8 mouse cellular contexts compared by ENCODE assay signal in the genomic region with DNA sequence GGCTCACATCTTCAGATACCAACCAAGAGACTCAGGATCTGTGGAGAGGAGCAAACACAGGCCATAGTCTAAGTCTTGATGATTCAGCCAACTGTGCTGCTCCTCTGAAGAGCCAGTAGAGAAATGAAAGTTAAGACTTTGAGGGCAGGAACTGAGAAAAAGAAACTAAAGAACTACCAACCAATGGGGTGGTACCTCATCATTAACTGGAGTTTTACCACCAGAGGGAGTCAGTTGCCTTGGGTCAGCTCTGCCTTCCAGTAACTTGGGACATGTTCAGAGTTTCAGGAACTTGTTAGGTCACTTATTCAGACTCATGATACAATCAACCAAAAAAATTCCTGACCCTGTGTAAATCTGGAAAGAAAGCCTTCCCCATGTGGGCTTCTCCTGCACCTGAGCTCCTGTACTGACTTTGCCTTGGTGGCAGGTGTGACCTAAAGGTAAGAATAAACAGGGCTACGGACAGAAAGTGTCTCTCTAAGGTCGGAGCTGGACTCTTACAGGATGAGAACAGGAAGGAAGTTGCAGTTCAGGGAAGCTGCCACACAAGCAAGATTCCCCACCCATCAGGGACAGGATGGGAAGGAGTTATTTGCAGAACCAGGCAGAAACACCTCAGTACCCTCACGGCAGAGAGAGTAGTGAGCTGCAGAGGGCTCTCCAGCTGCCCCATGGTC. TPM values are rescaled to one million over a fixed set of nuclear protein-coding genes. Genes with fewer than 3 reads are reported as not detected.
DNase-seq lines count a peak whose midpoint lies in the region; ATAC-seq and TF ChIP-seq lines count a peak whose summit lies in the region.

A gene (minus strand): TSS at position 129 of the 680 bp plus-strand sequence.

- DNase-seq in liver, adult 2 months (ENCODE audit: extremely low read depth, low read depth, low spot score) = peak; percentile 64
- no peak for DNase-seq in liver
- DNase-seq in kidney, adult 9 months = peak; percentile 59
- no peak for DNase-seq in cerebellum, adult 9-11 months
- no peak for DNase-seq in urinary bladder, postnatal 25 days (ENCODE audit: low spot score)
- no peak for DNase-seq in ovary, adult 18-20 months (ENCODE audit: low spot score)

- WGBS in liver, adult 2 months = 44% methylated on average over 3 of the region's 3 CpGs

- ATAC-seq in megakaryocyte progenitor cell, adult 5-6 weeks (replicated peaks; ENCODE audit: poor library complexity) = peak; percentile 97

- H3K79me2 ChIP-seq in liver, adult 2 months (ENCODE audit: control insufficient read depth, insufficient read depth, low read length) = no peaks in the 10 kb centered on the region

- 0 out of 2 replicates have a peak, but pooled peaks have one; percentile 15 for TF ChIP-seq CTCF in liver, adult 2 months (IDR thresholded peaks at IDR 0.05; ENCODE audit: low read depth, low read length)
- no peak for TF ChIP-seq CTCF in bone marrow macrophage, adult 2 months (IDR thresholded peaks at IDR 0.05; ENCODE audit: low read depth, low read length)

- peak within 1 kb of the TSS; percentile 52 for H3K4me3 ChIP-seq in liver, adult 2 months (ENCODE audit: insufficient read depth, low read depth, low read length)
- peak within 1 kb of the TSS; percentile 62 for H3K4me3 ChIP-seq in bone marrow macrophage, adult 2 months (ENCODE audit: insufficient read depth, low read length)

- no peaks in the 10 kb centered on the region for H3K27me3 ChIP-seq in liver, adult 2 months (ENCODE audit: control insufficient read depth, insufficient read depth, low read length)

- no peaks in the 10 kb centered on the region for H3K36me3 ChIP-seq in liver, adult 2 months (ENCODE audit: control insufficient read depth, insufficient read depth, low read length)

- peak within 1 kb of the TSS; percentile 47 for H3K27ac ChIP-seq in liver, adult 2 months (replicated peaks; ENCODE audit: insufficient read depth, low read depth, low read length)
- H3K27ac ChIP-seq in bone marrow macrophage, adult 2 months (ENCODE audit: insufficient read depth, low read depth, low read length) = peak within 1 kb of the TSS; percentile 90

- H3K9ac ChIP-seq in liver, adult 2 months (ENCODE audit: low read depth, low read length) = peak within 1 kb of the TSS; percentile 64

- peaks cover 1% of the 10 kb centered on the region; the same call in 1 of the 2 replicates for H3K4me1 ChIP-seq in liver, adult 2 months (ENCODE audit: control insufficient read depth, insufficient read depth, low read length)
- H3K4me1 ChIP-seq in bone marrow macrophage, adult 2 months (ENCODE audit: control insufficient read depth, insufficient read depth, low read length) = no peaks in the 10 kb centered on the region

- no peak for TF ChIP-seq POLR2A in liver, adult 2 months (IDR thresholded peaks at IDR 0.05; ENCODE audit: extremely low read depth, insufficient read depth, low read length)
- TF ChIP-seq POLR2A in bone marrow macrophage, adult 2 months (IDR thresholded peaks at IDR 0.05; ENCODE audit: borderline replicate concordance, low read depth, low read length) = no peak

RNA-seq across cellular contexts. Expression of the gene that starts here (rescaled TPM):
- 8.1 and 9.4 TPM in 2 replicates for total RNA-seq in liver, adult 2 months (2014; rRNA removed)
- 0.90 and 1.5 TPM in 2 replicates for polyA plus RNA-seq in liver, adult 2 months (2012; rRNA removed)
- 145 and 153 TPM in 2 replicates for polyA plus RNA-seq in bone marrow macrophage, adult 2 months (2012; ENCODE audit: insufficient read depth, insufficient read length, missing spikeins)
- 38.5 and 40.9 TPM in 2 replicates for total RNA-seq in megakaryocyte progenitor cell, adult 5-6 weeks (2015)
- total RNA-seq in megakaryocyte progenitor cell, adult 5-6 weeks (2017) = 29.1 and 29.4 TPM in 2 replicates

Comparison
In these comparisons a context has a peak if more than half of its experiments do, and no peak if none do; other contexts are left out.
1. RNA of the gene that starts here (polyA plus RNA-seq): 145 to 153 TPM in bone marrow macrophage, adult 2 months; 0.90 to 1.5 TPM in liver, adult 2 months; every median in the first group is over 10 times any median in the second.
2. DNase-seq: peak in liver, adult 2 months (single experiment) and kidney, adult 9 months (single experiment); none in liver (single experiment), cerebellum, adult 9-11 months (single experiment), urinary bladder, postnatal 25 days (single experiment) and ovary, adult 18-20 months (single experiment).